Mouse (Mus musculus) stomach, postnatal 0 days (tissue): ENCODE measurements around the gene Elmo2. TPM values are rescaled to one million over a fixed set of nuclear protein-coding genes. Genes with fewer than 3 reads are reported as not detected.

Experiments
- ATAC-seq: fragments of 200-750 bp; cut with Nextera tagmentation; 2 replicates; pipeline ENCODE4 v1.8.0; 2017; ENCODE audit not compliant: low FRiP score, low TSS enrichment
- DNase-seq: peaks from one replicate; pipeline ENCODE4 v3.0.0-alpha.2; 2016; ENCODE audit warnings: low spot score
- H3K27ac ChIP-seq: fragments of 300-500 bp; sonication (generic); replicated peaks from 2 replicates; pipeline ENCODE4 v1.5.1; 2014; ENCODE audit warnings: mild to moderate bottlenecking, control low read depth
- H3K27me3 ChIP-seq: fragments of 300-500 bp; sonication (generic); 2 replicates; pipeline ENCODE4 v1.6.1; 2014; ENCODE audit warnings: low read length; ENCODE audit not compliant: control insufficient read depth, insufficient read depth
- H3K36me3 ChIP-seq: fragments of 300-500 bp; sonication (generic); 2 replicates; pipeline ENCODE4 v1.6.1; 2014; ENCODE audit warnings: low read length, mixed read lengths; ENCODE audit not compliant: control insufficient read depth, insufficient read depth
- H3K4me1 ChIP-seq: fragments of 300-500 bp; sonication (generic); replicated peaks from 2 replicates; pipeline ENCODE4 v1.6.1; 2014; ENCODE audit warnings: antibody characterized with exemption; ENCODE audit not compliant: control insufficient read depth, insufficient read depth
- H3K4me2 ChIP-seq: fragments of 300-500 bp; sonication (generic); replicated peaks from 2 replicates; pipeline ENCODE4 v1.6.1; 2014; ENCODE audit warnings: low read depth, mild to moderate bottlenecking, control low read depth, moderate library complexity
- H3K4me3 ChIP-seq: fragments of 300-500 bp; sonication (generic); 2 replicates; pipeline ENCODE4 v1.5.1; 2014; ENCODE audit warnings: low read depth, low read length, control low read depth
- H3K9ac ChIP-seq: fragments of 300-500 bp; sonication (generic); 2 replicates; pipeline ENCODE4 v1.6.1; 2014; ENCODE audit warnings: mild to moderate bottlenecking, low read length, control low read depth, mixed read lengths
- H3K9me3 ChIP-seq: fragments of 300-500 bp; sonication (generic); 2 replicates; pipeline ENCODE4 v1.6.1; 2016; ENCODE audit warnings: low read length; ENCODE audit not compliant: control insufficient read depth
- CTCF ChIP-seq: IDR thresholded peaks from 2 replicates; pipeline ENCODE4 v1.5.1; 2016; ENCODE audit warnings: antibody characterized with exemption, low read depth, mild to moderate bottlenecking, moderate library complexity
- EP300 ChIP-seq: optimal IDR thresholded peaks from 2 replicates; pipeline ENCODE3; 2016; ENCODE audit warnings: antibody characterized with exemption
- WGBS: fragments of 180-500 bp; shearing (Covaris S2); extraction: QIAGEN DNeasy Blood & Tissue Kit; methylation state at CpG from one replicate; pipeline ENCODE4 v1.1.7; 2014; 5-methylcytosine and 5-hydroxymethylcytosine counted together
- polyA plus RNA-seq: library from polyadenylated mRNA; unstranded; fragments of >200 nt; fragmentation: Nextera tagmentation; extraction: Ambion mirVana; gene quantifications from 2 replicates; pipeline ENCODE4 v1.2.1, GENCODE M21; 2015

Gene Elmo2
- polyA plus RNA-seq, 1 experiment from 2014 or later = 22.6 TPM

DNA sequence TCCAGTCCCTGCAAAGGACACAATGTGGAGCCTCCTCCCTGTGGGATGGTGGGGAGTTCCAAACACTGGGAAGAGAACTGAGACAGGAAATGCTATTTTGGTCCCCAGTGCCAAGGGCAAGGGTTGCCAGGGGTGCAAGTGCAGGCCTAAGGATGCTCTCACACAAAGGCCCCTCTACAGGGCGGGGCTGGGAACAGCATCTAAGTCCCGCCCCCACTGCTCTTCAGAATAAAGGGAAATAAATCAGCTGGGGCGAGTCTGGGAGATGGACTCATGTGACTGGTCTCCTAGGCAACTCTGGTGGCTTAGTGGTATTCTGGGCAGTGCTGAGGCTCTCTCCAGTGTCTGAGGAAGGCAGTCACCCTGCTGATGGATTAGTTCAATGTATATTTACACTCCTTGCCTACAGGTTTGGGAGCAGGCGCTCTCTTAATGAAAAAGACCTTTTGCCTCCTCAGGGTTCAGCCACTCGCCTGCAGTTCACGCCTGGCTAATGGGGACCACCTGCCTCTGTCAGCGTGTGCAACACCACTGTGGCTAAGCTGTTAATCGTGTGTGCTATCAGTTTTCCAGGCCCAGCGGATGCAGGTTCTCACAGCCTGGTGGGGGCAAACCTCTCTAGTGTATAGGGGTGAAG is 9.3 kb downstream of the Elmo2 start:
- no peak overlapping the region for H3K4me3 ChIP-seq
- H3K27ac ChIP-seq = peak overlapping the region; percentile 63; the same call in 1 of the 2 replicates
- no peaks in the 10 kb centered on the region for H3K9me3 ChIP-seq
- 33% methylated on average over 9 of the region's 9 CpGs for WGBS
- no peaks in the 10 kb centered on the region for H3K27me3 ChIP-seq
- H3K36me3 ChIP-seq = peaks cover 19% of the 10 kb centered on the region
- peaks cover under 1% of the 10 kb centered on the region; the same call in 1 of the 2 replicates for H3K4me1 ChIP-seq
- ATAC-seq = peak; percentile 70
- H3K4me2 ChIP-seq = no peak overlapping the region
- DNase-seq = peak; percentile 31
- H3K9ac ChIP-seq = peak overlapping the region; percentile 23; the same call in 1 of the 2 replicates
- TF ChIP-seq CTCF = no peak; the same call in 1 of the 2 replicates
- TF ChIP-seq EP300 = no peak

DNA sequence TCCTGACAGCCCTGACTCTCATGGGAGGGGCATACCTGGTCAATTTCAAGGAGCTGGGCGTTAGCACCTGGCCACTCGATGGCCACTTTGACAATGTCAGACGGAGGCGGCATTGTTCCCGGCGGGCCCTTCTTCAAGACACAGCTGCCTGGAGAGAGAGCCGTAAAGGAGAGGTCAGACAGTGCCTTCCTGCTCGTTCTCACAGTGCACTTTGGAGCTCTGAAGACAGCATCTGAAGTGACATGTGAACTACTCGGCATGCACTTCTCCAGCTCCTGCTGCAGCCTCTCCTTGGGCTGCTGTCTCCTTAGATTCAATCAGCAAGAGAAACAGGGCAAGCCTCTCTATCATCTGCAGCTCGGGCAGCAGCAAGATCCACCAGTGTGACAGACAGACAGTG is 10.1 kb downstream of the Elmo2 start:
- no peak overlapping the region for H3K4me3 ChIP-seq
- no peaks in the 10 kb centered on the region for H3K9me3 ChIP-seq
- ATAC-seq = no peak
- H3K27ac ChIP-seq = no peak overlapping the region
- no peak for TF ChIP-seq CTCF
- no peak for TF ChIP-seq EP300
- no peaks in the 10 kb centered on the region; the same call in 1 of the 2 replicates for H3K4me1 ChIP-seq
- WGBS = 59% methylated on average over 10 of the region's 10 CpGs
- no peak overlapping the region for H3K9ac ChIP-seq
- H3K36me3 ChIP-seq = peaks cover 19% of the 10 kb centered on the region
- DNase-seq = no peak
- no peak overlapping the region for H3K4me2 ChIP-seq
- no peaks in the 10 kb centered on the region for H3K27me3 ChIP-seq

DNA sequence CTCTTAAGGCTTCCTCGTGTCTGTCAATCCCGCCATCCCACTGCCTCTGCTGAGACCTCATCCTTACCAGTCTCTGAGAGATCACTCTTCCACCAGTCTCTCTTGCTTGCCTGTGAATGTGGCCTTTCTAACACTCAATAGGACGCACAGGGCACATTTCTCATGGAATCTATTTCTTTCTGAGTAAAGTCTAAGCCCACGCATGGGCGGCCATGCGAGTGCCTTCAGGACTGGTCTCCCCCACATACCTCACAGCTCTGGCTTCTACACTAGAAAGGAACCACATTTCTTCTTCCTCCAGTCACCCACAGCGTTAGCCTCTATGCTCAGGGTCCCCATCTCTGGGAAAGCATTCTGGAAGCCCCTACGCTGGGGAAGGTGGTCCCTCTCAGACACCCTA is 12.1 kb downstream of the Elmo2 start:
- TF ChIP-seq CTCF (no peak), EP300 (no peak)
- no peaks in the 10 kb centered on the region for H3K9me3 ChIP-seq
- peaks cover 19% of the 10 kb centered on the region for H3K36me3 ChIP-seq
- H3K4me3 ChIP-seq = no peak overlapping the region
- WGBS = 92% methylated on average over 8 of the region's 8 CpGs
- H3K27ac ChIP-seq = no peak overlapping the region
- H3K4me1 ChIP-seq = no peaks in the 10 kb centered on the region; the same call in 1 of the 2 replicates
- H3K27me3 ChIP-seq = no peaks in the 10 kb centered on the region
- ATAC-seq (no peak), DNase-seq (no peak)
- no peak overlapping the region for H3K4me2 ChIP-seq
- H3K9ac ChIP-seq = no peak overlapping the region

DNA sequence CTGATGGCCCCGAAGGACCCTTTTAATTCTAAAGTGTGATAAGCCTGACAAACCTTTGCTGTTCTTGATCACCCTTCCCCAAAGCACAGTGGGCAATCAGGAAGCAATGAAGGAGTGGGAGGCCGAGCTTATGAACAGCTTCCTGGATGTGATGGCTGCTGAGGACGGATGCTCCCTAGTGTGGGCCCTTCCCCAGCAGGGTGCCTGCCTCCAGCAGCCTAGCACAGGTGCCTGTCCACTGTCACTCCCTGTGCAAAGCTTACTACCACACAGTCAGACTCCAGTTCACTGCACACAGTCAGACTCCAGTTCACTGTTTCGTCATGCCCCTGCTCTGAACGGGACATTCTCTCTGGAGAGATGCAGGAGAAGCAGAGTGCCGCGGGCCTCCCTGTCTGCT is 13.9 kb downstream of the Elmo2 start:
- H3K36me3 ChIP-seq = peaks cover 25% of the 10 kb centered on the region

DNA sequence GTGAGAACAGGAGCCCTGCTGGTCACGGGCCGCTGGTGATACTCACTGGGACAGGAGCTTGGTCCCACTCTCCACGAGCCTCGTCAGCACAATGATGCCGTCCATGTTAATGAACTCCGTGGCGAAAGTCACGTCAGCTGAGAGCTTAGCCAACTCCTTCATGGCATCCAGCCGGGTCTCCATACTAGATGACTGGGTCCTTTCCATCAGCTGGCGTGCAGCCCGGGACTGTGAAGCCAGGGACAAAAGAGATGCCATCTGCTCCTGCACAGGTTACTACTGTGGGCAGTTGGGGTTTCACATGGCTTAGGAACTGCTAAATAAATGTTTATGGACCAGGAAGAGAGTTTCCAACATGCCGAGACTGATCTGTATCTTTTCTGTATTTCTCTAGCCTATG is 14.7 kb downstream of the Elmo2 start:
- H3K4me3 ChIP-seq = no peak overlapping the region
- no peak overlapping the region for H3K9ac ChIP-seq
- H3K27me3 ChIP-seq = no peaks in the 10 kb centered on the region
- ATAC-seq (no peak), DNase-seq (no peak)
- H3K4me2 ChIP-seq = no peak overlapping the region
- H3K36me3 ChIP-seq = peaks cover 25% of the 10 kb centered on the region
- no peaks in the 10 kb centered on the region for H3K4me1 ChIP-seq
- TF ChIP-seq CTCF (no peak), EP300 (no peak)
- H3K27ac ChIP-seq = no peak overlapping the region
- WGBS = 89% methylated on average over 12 of the region's 12 CpGs
- no peaks in the 10 kb centered on the region for H3K9me3 ChIP-seq

More for the DNA sequence above, 13.9 kb downstream of the Elmo2 start:
- DNase-seq = no peak
- no peak for ATAC-seq
- H3K27ac ChIP-seq = no peak overlapping the region
- no peaks in the 10 kb centered on the region for H3K9me3 ChIP-seq
- 74% methylated on average over 7 of the region's 7 CpGs for WGBS
- H3K4me2 ChIP-seq = no peak overlapping the region
- H3K4me3 ChIP-seq = no peak overlapping the region
- TF ChIP-seq CTCF (no peak), EP300 (no peak)
- H3K9ac ChIP-seq = no peak overlapping the region
- no peaks in the 10 kb centered on the region for H3K27me3 ChIP-seq
- H3K4me1 ChIP-seq = no peaks in the 10 kb centered on the region

DNA sequence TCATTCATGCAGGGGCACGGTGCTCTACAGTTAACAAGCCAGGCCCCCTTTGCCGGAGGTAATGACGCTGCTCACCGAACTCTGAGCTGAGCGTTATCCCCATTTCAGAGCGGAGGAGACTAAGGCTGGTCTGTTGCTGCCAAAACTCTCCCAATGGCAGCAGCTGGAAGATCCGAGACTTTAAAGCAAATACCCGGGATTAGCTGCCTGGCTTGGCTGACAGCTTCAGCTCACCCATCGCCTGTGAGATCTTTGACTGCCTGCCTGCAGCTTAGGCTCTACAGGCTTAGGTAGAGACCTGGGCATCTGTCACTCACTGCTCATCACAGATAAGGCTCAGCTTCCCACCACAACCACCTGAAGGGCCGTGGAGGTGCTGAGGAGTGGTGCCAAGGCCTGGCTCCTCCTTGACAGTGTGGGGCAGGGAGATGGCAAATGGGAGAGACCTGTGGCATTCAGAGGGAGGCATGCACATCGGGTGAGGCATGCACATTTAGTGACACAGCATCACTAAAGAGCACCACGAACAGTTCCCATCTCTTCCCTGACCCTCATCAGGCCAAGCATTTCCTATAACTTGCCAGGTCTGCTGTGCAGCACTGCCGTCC is 15.4 kb downstream of the Elmo2 start:
- Histone ChIP-seq H3K27ac (no peak overlapping the region), H3K4me1 (no peaks in the 10 kb centered on the region), H3K4me3 (no peak overlapping the region), H3K9ac (no peak overlapping the region), H3K9me3 (no peaks in the 10 kb centered on the region), H3K4me2 (no peak overlapping the region), H3K36me3 (peaks cover 25% of the 10 kb centered on the region), H3K27me3 (no peaks in the 10 kb centered on the region)
- ATAC-seq (no peak), DNase-seq (no peak)
- TF ChIP-seq CTCF (no peak), EP300 (no peak)
- WGBS = 75% methylated on average over 13 of the region's 13 CpGs
